Mouse (Mus musculus): Measurements from ENCODE around the gene Klf17.
"Not testable (repeated sequence)": the region's sequence is repeated elsewhere in the genome, so short reads cannot be mapped to it uniquely, and the experiment has no call there.

Klf17 gene

DNA sequence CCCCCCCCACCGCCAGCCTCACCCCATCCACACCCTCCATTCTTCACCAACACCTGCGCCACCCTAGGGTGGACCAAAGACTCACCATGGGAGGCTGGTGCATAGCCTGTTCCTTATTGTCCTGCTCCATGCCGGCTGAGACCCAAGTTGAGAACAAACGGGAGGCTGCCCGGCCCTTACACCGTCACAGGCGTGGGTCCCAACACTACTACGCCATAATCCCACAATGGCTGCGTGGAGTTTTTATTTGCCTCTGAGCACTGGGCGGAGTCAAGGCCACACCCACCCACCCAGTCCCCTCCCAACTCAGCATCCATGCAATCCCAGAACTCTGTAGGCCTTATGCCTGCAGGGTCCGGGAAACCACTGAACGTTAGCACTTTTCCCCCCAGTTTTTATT lies at the start of gene Klf17:
Gene Klf17, minus strand, starts transcription at position 233 of the 400 bp plus-strand sequence.
- ATAC-seq (ENCODE audit: insufficient number of reproducible peaks, low FRiP score, low TSS enrichment) = no peak

- no peak for ATAC-seq (ENCODE audit: insufficient number of reproducible peaks, low FRiP score, low TSS enrichment)
These were observed 48.9 kb upstream of the Klf17 start for GRCm38 (mm10) chr4:117814333-117814732.

DNA sequence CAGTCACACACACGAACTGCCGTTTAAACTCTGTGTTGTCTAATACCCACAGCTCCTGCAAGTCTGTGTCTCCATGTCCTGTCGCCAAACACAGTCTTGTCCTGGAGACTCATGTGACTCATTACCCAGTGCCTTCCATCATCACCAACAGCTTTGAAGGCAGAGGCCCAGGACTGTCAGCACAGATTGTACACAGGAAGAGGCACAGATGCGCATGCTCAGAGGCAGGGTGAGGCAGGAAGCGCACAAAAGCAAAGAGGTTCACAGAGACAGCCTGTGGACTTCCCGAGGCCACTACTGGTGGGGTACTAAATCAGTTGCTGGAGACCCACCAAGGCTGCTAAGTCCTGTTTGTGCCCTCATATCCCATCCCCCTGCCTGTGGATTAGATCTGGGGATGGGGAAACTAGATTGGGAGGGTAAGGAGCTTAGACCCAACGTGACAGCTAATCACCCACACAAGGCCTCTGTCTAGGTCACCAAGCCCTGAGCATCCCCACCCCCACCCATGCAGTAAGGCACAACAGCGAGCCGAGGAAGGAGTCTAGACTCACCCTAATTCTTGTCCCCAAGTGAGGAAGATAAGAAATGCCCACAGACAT lies 48.2 kb upstream of the Klf17 start:
- no peak for ATAC-seq (ENCODE audit: insufficient number of reproducible peaks, low FRiP score, low TSS enrichment)

GRCm38 (mm10) chr4:117810933-117811332 lies 45.5 kb upstream of the Klf17 start:
- no peak for ATAC-seq (ENCODE audit: insufficient number of reproducible peaks, low FRiP score, low TSS enrichment)

GRCm38 (mm10) chr4:117806992-117807391 lies 41.5 kb upstream of the Klf17 start:
- ATAC-seq (ENCODE audit: insufficient number of reproducible peaks, low FRiP score, low TSS enrichment) = no peak

- ATAC-seq (ENCODE audit: insufficient number of reproducible peaks, low FRiP score, low TSS enrichment) = no peak
These were observed 34.5 kb upstream of the Klf17 start for GRCm38 (mm10) chr4:117799904-117800303.

DNA sequence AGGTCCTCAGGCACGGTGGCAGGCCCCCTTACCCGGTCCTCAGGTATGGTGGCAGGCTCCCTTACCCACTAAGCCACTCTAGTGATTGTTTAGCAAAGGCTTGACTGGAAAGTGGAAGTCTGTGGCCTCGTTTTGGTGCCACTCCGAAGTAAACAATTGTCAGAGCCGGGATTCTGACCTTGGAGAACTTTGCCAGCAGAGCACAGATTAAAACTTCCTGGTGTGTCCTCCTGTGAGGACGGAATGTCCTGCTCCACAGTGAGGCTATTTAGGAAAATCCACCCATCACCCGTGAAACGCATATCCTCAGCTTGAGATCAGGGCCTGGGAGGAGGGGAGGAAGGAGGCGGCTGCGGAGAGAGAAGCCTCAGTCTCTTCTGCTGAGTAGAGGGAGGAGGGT lies 22.9 kb upstream of the Klf17 start:
- ATAC-seq (ENCODE audit: insufficient number of reproducible peaks, low FRiP score, low TSS enrichment) = no peak

DNA sequence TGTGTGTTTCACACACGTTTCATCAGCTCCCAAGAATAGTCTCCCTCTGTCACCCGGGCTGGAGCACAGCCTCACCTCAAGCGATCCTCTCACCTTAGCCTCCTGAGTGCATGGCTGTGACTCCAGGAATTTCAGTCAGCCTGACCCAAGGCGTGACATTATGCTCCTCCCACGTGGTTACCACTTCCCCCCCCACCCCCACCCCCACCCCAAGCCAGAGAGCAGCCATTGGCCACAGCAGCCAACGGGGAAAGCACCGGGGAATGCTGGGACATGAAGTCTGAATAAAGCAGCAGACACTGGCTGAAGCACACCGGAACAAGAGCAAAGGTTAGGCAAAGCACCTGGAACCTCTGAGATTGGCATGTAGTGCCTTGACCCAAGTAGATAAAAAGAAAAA lies 21.5 kb upstream of the Klf17 start:
- ATAC-seq (ENCODE audit: insufficient number of reproducible peaks, low FRiP score, low TSS enrichment) = no peak

DNA sequence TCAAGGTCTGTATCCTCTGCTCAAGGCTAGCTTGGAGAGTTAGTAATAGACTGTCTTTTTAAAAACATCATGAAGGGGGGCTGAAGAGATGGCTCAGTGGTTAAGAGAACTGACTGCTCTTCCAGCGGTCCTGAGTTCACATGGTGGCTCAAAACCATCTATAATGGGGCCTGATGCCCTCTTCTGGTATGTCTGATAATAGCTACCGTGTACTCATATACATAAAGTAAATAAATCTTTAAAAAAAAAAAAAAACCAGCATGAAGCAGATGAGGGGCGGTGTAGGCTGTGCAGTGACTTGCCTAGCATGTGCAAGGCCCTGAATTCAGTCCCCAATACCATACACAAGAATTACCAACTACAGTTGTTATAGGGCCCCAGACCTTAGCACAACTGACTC lies 17.5 kb upstream of the Klf17 start:
- ATAC-seq (ENCODE audit: insufficient number of reproducible peaks, low FRiP score, low TSS enrichment) = no peak

DNA sequence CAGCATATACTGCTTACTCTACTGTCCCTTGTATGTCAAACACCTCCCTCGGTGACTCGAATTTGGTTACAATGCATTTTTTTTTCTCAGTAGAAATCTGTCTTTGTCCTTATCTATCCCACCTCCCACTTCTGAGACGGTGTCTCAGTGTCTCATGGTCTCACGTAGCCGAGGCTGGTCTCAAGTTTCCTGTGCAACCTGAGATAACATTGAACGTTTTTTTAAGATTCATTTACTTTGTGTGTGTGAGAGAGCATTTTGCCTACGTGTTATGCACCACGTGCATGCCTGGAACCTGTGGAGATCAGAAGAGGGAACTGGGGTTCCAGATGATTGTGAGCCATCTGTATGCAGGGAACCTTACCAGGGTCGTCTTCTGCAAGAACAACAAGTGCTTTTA lies 7.5 kb upstream of the Klf17 start:
- ATAC-seq (ENCODE audit: insufficient number of reproducible peaks, low FRiP score, low TSS enrichment) = no peak

- no peak for ATAC-seq (ENCODE audit: insufficient number of reproducible peaks, low FRiP score, low TSS enrichment)
These were observed 5.5 kb upstream of the Klf17 start for GRCm38 (mm10) chr4:117770935-117771334.

DNA sequence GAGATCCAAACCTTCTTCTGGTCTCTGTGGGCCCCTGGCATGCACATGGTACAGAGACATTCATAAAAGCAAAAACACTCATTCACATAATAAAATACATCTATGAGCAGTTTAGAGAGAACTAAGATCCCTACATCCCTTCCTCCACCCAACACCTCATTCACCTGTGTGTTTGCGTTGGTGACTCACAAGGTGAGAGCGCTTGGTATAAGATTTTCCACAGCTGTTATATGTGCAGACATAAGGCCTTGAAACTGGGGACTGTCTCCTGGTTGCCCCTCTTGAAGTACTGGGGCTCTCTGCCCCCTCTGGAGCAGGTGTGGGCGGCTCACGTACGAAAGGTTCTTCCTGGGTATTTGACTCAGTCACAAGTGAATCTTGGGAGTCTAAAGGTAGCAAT lies 5.3 kb downstream of the Klf17 start:
- ATAC-seq (ENCODE audit: insufficient number of reproducible peaks, low FRiP score, low TSS enrichment) = no peak

- not testable (repeated sequence) for ATAC-seq (ENCODE audit: insufficient number of reproducible peaks, low FRiP score, low TSS enrichment)
These were observed 13.0 kb downstream of the Klf17 start for GRCm38 (mm10) chr4:117752469-117752868.

DNA sequence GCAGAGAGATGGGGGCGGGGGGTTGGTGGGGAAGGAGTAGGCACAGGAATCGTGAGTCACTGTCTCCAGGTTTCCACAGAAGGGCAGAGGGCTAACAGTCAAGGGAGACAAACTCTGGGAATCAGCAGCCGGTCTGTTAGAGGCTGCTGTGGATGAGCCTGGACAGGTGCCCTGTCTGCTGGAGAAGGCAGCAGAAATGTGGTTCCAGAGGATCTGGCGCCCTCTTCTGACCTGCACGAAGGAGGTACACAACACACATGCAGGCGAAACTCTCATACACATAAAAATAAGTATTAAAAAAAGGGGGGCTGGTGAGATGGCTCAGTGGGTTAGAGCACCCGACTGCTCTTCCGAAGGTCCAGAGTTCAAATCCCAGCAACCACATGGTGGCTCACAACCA lies 27.9 kb downstream of the Klf17 start:
- no peak for ATAC-seq (ENCODE audit: insufficient number of reproducible peaks, low FRiP score, low TSS enrichment)

DNA sequence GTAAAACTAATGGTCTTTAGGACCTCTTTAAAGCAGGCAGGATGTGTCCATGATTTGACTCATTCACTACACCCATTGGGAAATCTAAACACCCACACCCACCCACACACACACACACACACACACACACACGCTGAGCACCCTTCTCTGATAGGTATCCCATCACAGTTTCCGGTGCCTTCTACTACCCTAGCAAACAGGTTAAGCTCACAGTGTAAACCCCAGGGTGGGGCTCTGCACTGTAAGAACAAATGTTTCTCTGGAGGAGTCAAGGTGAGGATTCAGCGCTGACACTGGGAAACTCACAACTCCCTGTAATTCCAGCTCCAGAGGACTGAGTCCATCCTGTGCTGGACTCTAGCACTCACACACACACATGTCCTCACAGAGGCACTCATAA lies 33.5 kb downstream of the Klf17 start:
- ATAC-seq (ENCODE audit: insufficient number of reproducible peaks, low FRiP score, low TSS enrichment) = no peak

GRCm38 (mm10) chr4:117724112-117724511 lies 41.3 kb downstream of the Klf17 start, which contains the start of gene Gm12845:
Gm12845 (plus strand) TSS chr4:117724412.
- ATAC-seq (ENCODE audit: insufficient number of reproducible peaks, low FRiP score, low TSS enrichment) = no peak

- ATAC-seq (ENCODE audit: insufficient number of reproducible peaks, low FRiP score, low TSS enrichment) = no peak
These were observed 51.9 kb downstream of the Klf17 start for GRCm38 (mm10) chr4:117713303-117714098.

DNA sequence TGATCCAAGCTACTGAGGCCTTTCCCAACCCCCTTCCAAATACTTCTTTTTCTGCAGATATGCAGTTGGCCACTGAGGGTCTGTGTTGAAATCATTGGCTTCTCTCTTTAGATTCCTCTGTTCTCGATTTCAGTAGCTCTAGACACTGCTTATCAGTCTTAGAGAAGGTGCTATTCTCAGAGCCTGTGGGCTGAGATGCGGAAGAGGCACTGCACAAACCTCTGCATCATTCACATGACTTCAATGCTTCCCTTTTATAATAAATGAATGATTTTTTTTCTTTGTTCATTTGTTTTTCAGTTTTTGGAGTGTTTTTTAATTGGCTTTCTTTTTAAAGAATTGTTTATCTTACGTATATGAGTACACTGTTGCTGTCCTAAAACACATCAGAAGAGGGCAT lies 53.1 kb downstream of the Klf17 start:
- ATAC-seq (ENCODE audit: insufficient number of reproducible peaks, low FRiP score, low TSS enrichment) = no peak

- no peak for ATAC-seq (ENCODE audit: insufficient number of reproducible peaks, low FRiP score, low TSS enrichment)
These were observed 56.5 kb downstream of the Klf17 start for GRCm38 (mm10) chr4:117708780-117709550.
